Mouse (Mus musculus): ENCODE results near the gene Tmem69. TPM values are rescaled to one million over a fixed set of nuclear protein-coding genes. Genes with fewer than 3 reads are reported as not detected.

Tmem69 gene
- polyA plus RNA-seq, 1 experiment from 2014 or later = 21.2 TPM

DNA sequence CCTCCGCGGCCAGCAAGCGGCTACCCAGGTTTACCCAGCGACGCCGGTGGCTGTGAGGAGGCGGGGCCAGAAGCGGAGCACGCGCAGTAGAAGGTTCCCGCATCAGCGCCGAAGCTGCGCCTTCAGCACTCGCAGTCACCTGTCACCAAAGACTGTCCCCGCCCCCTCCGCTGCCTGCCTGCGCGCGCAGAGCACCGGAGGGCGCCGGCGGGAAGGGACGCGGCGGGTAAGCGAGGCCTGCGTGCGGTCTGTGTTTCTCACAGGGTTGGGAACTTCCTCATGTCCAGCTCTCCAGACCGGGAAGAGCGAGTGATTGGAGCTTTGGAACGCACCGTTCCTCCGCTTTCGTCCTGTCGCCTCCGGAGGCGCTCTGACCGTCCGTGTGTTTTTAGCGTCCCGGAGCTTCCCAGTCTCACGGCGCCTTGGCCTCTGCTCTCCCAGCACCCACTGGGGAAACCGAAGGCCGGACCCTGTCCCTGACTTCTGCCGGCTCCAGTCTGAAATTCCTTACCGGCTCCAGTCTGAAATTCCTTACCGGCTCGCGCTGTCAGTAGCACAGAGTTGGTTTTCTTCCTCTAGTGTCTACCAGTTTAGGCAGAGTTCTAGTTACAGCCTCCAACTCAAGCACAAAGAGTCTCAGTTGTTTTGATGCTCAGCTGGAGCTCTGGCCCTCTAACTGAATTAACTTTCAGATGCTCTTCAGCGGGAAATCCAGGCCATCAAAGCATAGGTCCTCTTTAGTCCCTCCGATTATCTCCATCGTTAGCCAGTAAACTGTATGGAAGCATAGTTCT, 48.1 kb downstream of the Tmem69 start, which contains the start of gene Ipp:
Gene Ipp (plus strand): TSS at position 125 of the 794 bp plus-strand sequence.
- Histone ChIP-seq H3K4me2 (peak within 1 kb of the TSS; percentile 65), H3K27me3 (ENCODE audit: insufficient read depth, low read length) (no peaks in the 10 kb centered on the region), H3K9me3 (ENCODE audit: low read depth, low read length) (no peaks in the 10 kb centered on the region), H3K4me3 (ENCODE audit: low read depth, low read length) (peak within 1 kb of the TSS; percentile 53), H3K36me3 (ENCODE audit: insufficient read depth) (no peaks in the 10 kb centered on the region), H3K27ac (ENCODE audit: low read depth) (peak within 1 kb of the TSS; percentile 89), H3K4me1 (ENCODE audit: insufficient read depth) (peaks cover 5% of the 10 kb centered on the region; the same call in 1 of the 2 replicates), H3K9ac (peak within 1 kb of the TSS; percentile 75)
- under 1% methylated on average over 55 of the region's 55 CpGs for WGBS
- TF ChIP-seq CTCF (IDR thresholded peaks at IDR 0.05; ENCODE audit: low read depth) = peak; percentile 45
- ATAC-seq (ENCODE audit: insufficient read depth) (peak; percentile 98), DNase-seq (peak; percentile 96)

DNA sequence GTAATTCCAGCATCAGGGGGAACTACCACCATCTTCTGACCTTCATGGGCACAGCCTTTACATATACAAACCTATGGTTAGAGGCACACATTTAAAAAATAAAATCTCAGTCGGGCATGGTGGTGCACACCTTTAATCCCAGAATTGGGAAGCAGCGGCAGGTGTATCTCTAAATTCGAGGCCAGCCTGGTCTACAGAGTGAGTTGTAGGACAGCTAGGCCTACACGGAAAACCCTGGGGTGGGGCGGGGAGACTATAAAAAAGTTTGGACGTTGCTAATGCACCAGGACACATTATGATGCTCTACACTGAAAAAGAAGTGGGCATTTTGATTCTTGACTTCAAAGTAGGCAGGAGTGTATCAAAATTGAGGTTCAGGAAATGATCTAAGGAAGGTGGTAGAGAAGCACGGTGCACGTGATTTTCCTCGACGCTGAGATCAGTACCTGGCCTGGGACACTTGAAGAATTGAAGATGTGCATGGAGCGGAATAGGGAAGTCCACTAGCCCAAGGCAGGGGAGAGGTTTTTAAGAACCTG, 48.8 kb downstream of the Tmem69 start:
- TF ChIP-seq CTCF (IDR thresholded peaks at IDR 0.05; ENCODE audit: low read depth) = no peak
- H3K27me3 ChIP-seq (ENCODE audit: insufficient read depth, low read length) = no peaks in the 10 kb centered on the region
- peak overlapping the region; percentile 75 for H3K9ac ChIP-seq
- no peaks in the 10 kb centered on the region for H3K36me3 ChIP-seq (ENCODE audit: insufficient read depth)
- H3K9me3 ChIP-seq (ENCODE audit: low read depth, low read length) = no peaks in the 10 kb centered on the region
- H3K27ac ChIP-seq (ENCODE audit: low read depth) = no peak overlapping the region
- DNase-seq (no peak), ATAC-seq (ENCODE audit: insufficient read depth) (peak; percentile 32)
- peaks cover 5% of the 10 kb centered on the region; the same call in 1 of the 2 replicates for H3K4me1 ChIP-seq (ENCODE audit: insufficient read depth)
- WGBS = 20% methylated on average over 11 of the region's 11 CpGs
- H3K4me3 ChIP-seq (ENCODE audit: low read depth, low read length) = peak overlapping the region; percentile 53
- H3K4me2 ChIP-seq = peak overlapping the region; percentile 65

Other genes with a start within 250 kb of the Tmem69 start
- gene Mast2, start 91.8 kb downstream of the Tmem69 start, polyA plus RNA-seq (2014; fragmentation: Nextera tagmentation; extraction: Ambion mirVana) = 33.6 and 37.3 TPM in 2 replicates
- gene Ipp, start 48.4 kb downstream of the Tmem69 start, polyA plus RNA-seq (2014; fragmentation: Nextera tagmentation; extraction: Ambion mirVana) = 3.4 and 3.8 TPM in 2 replicates
- 39.5 and 41.5 TPM in 2 replicates for gene Gpbp1l1, start 1.7 kb upstream of the Tmem69 start, polyA plus RNA-seq (2014; fragmentation: Nextera tagmentation; extraction: Ambion mirVana)
- gene Ccdc17, start 40.7 kb upstream of the Tmem69 start, polyA plus RNA-seq (2014; fragmentation: Nextera tagmentation; extraction: Ambion mirVana) = 2.6 and 3.4 TPM in 2 replicates
- 164 and 168 TPM in 2 replicates for gene Nasp, start 72.0 kb upstream of the Tmem69 start, polyA plus RNA-seq (2014; fragmentation: Nextera tagmentation; extraction: Ambion mirVana)
- gene Akr1a1, start 95.7 kb upstream of the Tmem69 start, polyA plus RNA-seq (2014; fragmentation: Nextera tagmentation; extraction: Ambion mirVana) = 759 and 786 TPM in 2 replicates
- gene Prdx1, start 129.6 kb upstream of the Tmem69 start, polyA plus RNA-seq (2014; fragmentation: Nextera tagmentation; extraction: Ambion mirVana) = 1,429 and 1,485 TPM in 2 replicates
- gene Mmachc, start 152.5 kb upstream of the Tmem69 start, polyA plus RNA-seq (2014; fragmentation: Nextera tagmentation; extraction: Ambion mirVana) = 18.0 and 20.7 TPM in 2 replicates
- 30.0 and 35.1 TPM in 2 replicates for gene Ccdc163, start 152.6 kb upstream of the Tmem69 start, polyA plus RNA-seq (2014; fragmentation: Nextera tagmentation; extraction: Ambion mirVana)
- gene Tesk2, start 165.0 kb upstream of the Tmem69 start, polyA plus RNA-seq (2014; fragmentation: Nextera tagmentation; extraction: Ambion mirVana) = 6.6 and 7.8 TPM in 2 replicates

All from lung, embryonic 14.5 days (tissue).